Mouse (Mus musculus) liver, adult 2 months (tissue): ENCODE measurements at regions not wholly inside any gene's neighbourhood (a gene's known extent, or its start where the extent isn't known, plus 50 kb on each side); places are given as distances from the start of the nearest gene placed in this dataset.
A peak's percentile ranks its signal among the peaks of the same experiment; 100 is the strongest.

Experiments
- DNase-seq: peaks from one replicate; pipeline ENCODE4 v3.0.0-alpha.2; 2011; ENCODE audit warnings: low read depth, low spot score; ENCODE audit errors: extremely low read depth
- H3K27ac ChIP-seq: fragments of 200-500 bp; replicated peaks from 2 replicates; pipeline ENCODE4 v1.5.1; 2012; ENCODE audit warnings: low read depth, mild to moderate bottlenecking, control low read depth, inconsistent platforms, low read length; ENCODE audit not compliant: insufficient read depth
- H3K27me3 ChIP-seq: fragments of 200-500 bp; 2 replicates; pipeline ENCODE4 v1.6.1; 2012; ENCODE audit warnings: mild to moderate bottlenecking, moderate library complexity, low read length, inconsistent platforms; ENCODE audit not compliant: control insufficient read depth, insufficient read depth
- H3K36me3 ChIP-seq: fragments of 200-500 bp; 2 replicates; pipeline ENCODE4 v1.6.1; 2012; ENCODE audit warnings: low read length, inconsistent platforms; ENCODE audit not compliant: control insufficient read depth, insufficient read depth
- H3K4me1 ChIP-seq: fragments of 200-500 bp; 2 replicates; pipeline ENCODE4 v1.6.1; 2011; ENCODE audit warnings: low read length; ENCODE audit not compliant: control insufficient read depth, insufficient read depth
- H3K4me3 ChIP-seq: fragments of 200-500 bp; 2 replicates; pipeline ENCODE4 v1.5.1; 2011; ENCODE audit warnings: low read depth, mild to moderate bottlenecking, control low read depth, low read length, moderate library complexity; ENCODE audit not compliant: insufficient read depth
- H3K79me2 ChIP-seq: fragments of 200-500 bp; 2 replicates; pipeline ENCODE4 v1.6.1; 2012; ENCODE audit warnings: inconsistent platforms, mild to moderate bottlenecking, low read length, moderate library complexity; ENCODE audit not compliant: control insufficient read depth, insufficient read depth
- H3K9ac ChIP-seq: fragments of 200-500 bp; 2 replicates; pipeline ENCODE4 v1.6.1; 2012; ENCODE audit warnings: low read depth, mild to moderate bottlenecking, control low read depth, inconsistent platforms, low read length
- CTCF ChIP-seq: fragments of 200-500 bp; IDR thresholded peaks from 2 replicates; pipeline ENCODE4 v1.5.1; 2011; ENCODE audit warnings: low read depth, low read length, control low read depth
- POLR2A ChIP-seq: fragments of 200-500 bp; IDR thresholded peaks from 2 replicates; pipeline ENCODE4 v1.6.1; 2011; ENCODE audit warnings: low read length, control low read depth; ENCODE audit not compliant: insufficient read depth; ENCODE audit errors: extremely low read depth
- WGBS: fragments of 180-500 bp; shearing (Covaris S2); methylation state at CpG from one replicate; pipeline ENCODE4 v1.1.7; 2018; 5-methylcytosine and 5-hydroxymethylcytosine counted together

- Histone ChIP-seq H3K27ac (no peak overlapping the region), H3K4me3 (no peak overlapping the region), H3K4me1 (no peaks in the 10 kb centered on the region), H3K27me3 (no peaks in the 10 kb centered on the region), H3K36me3 (no peaks in the 10 kb centered on the region), H3K79me2 (no peaks in the 10 kb centered on the region), H3K9ac (no peak overlapping the region)
- DNase-seq, result peak; percentile 13
- TF ChIP-seq POLR2A (no peak), CTCF (no peak)
- WGBS, result 65% methylated on average over 5 of the region's 5 CpGs
Observed at GRCm38 (mm10) chr13:5778443-5779171, 82.7 kb upstream of the Klf6 start.

GRCm38 (mm10) chr13:5779410-5779809 is 81.9 kb upstream of the Klf6 start:
- Histone ChIP-seq H3K4me3 (no peak overlapping the region), H3K9ac (no peak overlapping the region), H3K36me3 (no peaks in the 10 kb centered on the region), H3K27ac (no peak overlapping the region), H3K79me2 (no peaks in the 10 kb centered on the region), H3K27me3 (no peaks in the 10 kb centered on the region), H3K4me1 (no peaks in the 10 kb centered on the region)
- WGBS, result 61% methylated on average over 4 of the region's 4 CpGs
- TF ChIP-seq CTCF, result no peak
- no peak for TF ChIP-seq POLR2A
- DNase-seq, result peak; percentile 10

GRCm38 (mm10) chr13:5782540-5782939 is 78.7 kb upstream of the Klf6 start:
- no peak for DNase-seq
- no peak overlapping the region for H3K27ac ChIP-seq
- TF ChIP-seq CTCF, result no peak
- H3K27me3 ChIP-seq, result no peaks in the 10 kb centered on the region
- no peaks in the 10 kb centered on the region for H3K36me3 ChIP-seq
- H3K4me1 ChIP-seq, result no peaks in the 10 kb centered on the region
- WGBS, result 92% methylated on average over 1 of the region's 1 CpGs
- H3K9ac ChIP-seq, result no peak overlapping the region
- no peak overlapping the region for H3K4me3 ChIP-seq
- H3K79me2 ChIP-seq, result no peaks in the 10 kb centered on the region

GRCm38 (mm10) chr13:5787114-5787513 is 74.2 kb upstream of the Klf6 start:
- H3K4me3 ChIP-seq, result no peak overlapping the region

GRCm38 (mm10) chr13:5789302-5789701 is 72.0 kb upstream of the Klf6 start:
- Histone ChIP-seq H3K4me1 (no peaks in the 10 kb centered on the region), H3K36me3 (no peaks in the 10 kb centered on the region), H3K27me3 (no peaks in the 10 kb centered on the region), H3K9ac (no peak overlapping the region), H3K79me2 (no peaks in the 10 kb centered on the region), H3K27ac (no peak overlapping the region), H3K4me3 (no peak overlapping the region)
- no peak for DNase-seq
- TF ChIP-seq CTCF (no peak), POLR2A (no peak)
- 73% methylated on average over 3 of the region's 3 CpGs for WGBS

More at GRCm38 (mm10) chr13:5787114-5787513, 74.2 kb upstream of the Klf6 start:
- H3K27ac ChIP-seq, result no peak overlapping the region
- H3K4me1 ChIP-seq, result no peaks in the 10 kb centered on the region
- no peak for DNase-seq
- no peaks in the 10 kb centered on the region for H3K79me2 ChIP-seq
- TF ChIP-seq CTCF (no peak), POLR2A (no peak)
- H3K9ac ChIP-seq, result no peak overlapping the region
- no peaks in the 10 kb centered on the region for H3K36me3 ChIP-seq
- H3K27me3 ChIP-seq, result no peaks in the 10 kb centered on the region

DNA sequence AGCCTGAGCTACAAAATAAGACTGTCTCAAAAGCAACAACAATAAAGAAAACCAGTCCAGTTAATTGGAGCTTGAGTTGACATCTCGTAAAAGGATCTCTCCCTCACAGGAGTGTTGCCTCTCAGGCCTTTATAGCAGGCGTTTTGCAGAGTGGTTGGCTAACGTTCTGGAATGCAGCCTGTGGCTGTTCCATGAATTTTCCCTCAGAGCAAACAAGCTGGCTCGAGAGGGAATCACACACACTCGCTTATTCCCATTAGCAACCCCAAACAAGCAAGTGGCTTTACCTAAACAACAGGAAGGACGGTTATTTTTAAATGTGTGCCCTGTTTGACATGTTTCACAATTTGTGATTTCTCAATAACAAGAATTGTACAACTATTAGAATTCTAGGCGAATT is 59.2 kb upstream of the Klf6 start:
- Histone ChIP-seq H3K4me1 (peaks cover 18% of the 10 kb centered on the region), H3K4me3 (no peak overlapping the region), H3K79me2 (no peaks in the 10 kb centered on the region), H3K9ac (peak overlapping the region; percentile 40), H3K27ac (peak overlapping the region; percentile 46), H3K27me3 (no peaks in the 10 kb centered on the region), H3K36me3 (no peaks in the 10 kb centered on the region)
- TF ChIP-seq CTCF, result no peak
- TF ChIP-seq POLR2A, result no peak
- 15% methylated on average over 7 of the region's 7 CpGs for WGBS
- DNase-seq, result peak; percentile 93
